24 mouse cellular contexts compared by ENCODE assay signal in the genomic region with DNA sequence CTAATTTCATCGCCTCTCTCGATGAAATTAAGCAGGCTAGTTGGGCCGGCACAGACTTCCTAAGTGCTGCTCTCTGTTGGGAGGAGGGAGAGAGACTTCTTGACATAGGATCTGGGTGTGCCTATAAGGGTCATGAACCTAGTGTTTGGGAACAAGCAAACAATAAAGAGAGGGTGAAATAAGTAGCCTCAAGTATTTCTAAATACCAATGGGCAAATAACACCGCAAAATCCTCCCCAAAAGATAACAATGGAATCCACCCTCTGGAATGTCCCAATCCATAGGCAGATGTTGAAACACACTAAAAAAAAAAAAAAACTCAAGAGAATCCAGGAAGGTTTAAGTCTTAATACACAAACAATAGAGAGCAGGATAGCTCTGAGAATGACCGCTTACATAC.
"Had no signal": no experiment of that assay in that cellular context is flagged by ENCODE, and none has a peak within 500 bp of the region (broad histone marks: within the 10 kb centered on the region; RNA-seq: fewer than 3 reads in every experiment).

No protein-coding gene starts in this region.

- H3K9ac ChIP-seq: heart, embryonic 12.5 days; hindbrain, embryonic 12.5 days; hindbrain, embryonic 14.5 days; intestine, embryonic 15.5 days; limb, embryonic 12.5 days had no signal

- H3K36me3 ChIP-seq: heart, embryonic 10.5 days; heart, embryonic 12.5 days; hindbrain, embryonic 10.5 days; hindbrain, embryonic 12.5 days; intestine, embryonic 15.5 days; limb, embryonic 10.5 days; limb, embryonic 12.5 days had no signal

- H3K4me1 ChIP-seq: hindbrain, embryonic 10.5 days; hindbrain, embryonic 12.5 days; intestine, embryonic 15.5 days; limb, embryonic 10.5 days; limb, embryonic 12.5 days had no signal

- H3K27me3 ChIP-seq: heart, embryonic 12.5 days; hindbrain, embryonic 12.5 days; intestine, embryonic 15.5 days; limb, embryonic 12.5 days had no signal

- ATAC-seq: hindbrain, embryonic 16.5 days; inflammation-experienced regulatory T-cells, adult 6 months; intestine, embryonic 15.5 days; intestine, postnatal 0 days had no signal

- H3K9me3 ChIP-seq: heart, embryonic 10.5 days; heart, embryonic 12.5 days; hindbrain, embryonic 10.5 days; hindbrain, embryonic 12.5 days; intestine, embryonic 15.5 days; limb, embryonic 10.5 days; limb, embryonic 12.5 days had no signal

- H3K4me2 ChIP-seq: heart, embryonic 12.5 days; hindbrain, embryonic 12.5 days; hindbrain, embryonic 14.5 days; intestine, embryonic 15.5 days; limb, embryonic 12.5 days had no signal

- H3K27ac ChIP-seq: gastrocnemius, adult 2 months; heart, embryonic 10.5 days; hindbrain, embryonic 10.5 days; hindbrain, embryonic 12.5 days; hindbrain, embryonic 14.5 days; intestine, embryonic 15.5 days; layer of hippocampus, adult 2 months; left cerebral cortex, adult 2 months; limb, embryonic 10.5 days; limb, embryonic 12.5 days had no signal

- DNase-seq: gastrocnemius, postnatal 10 days; gastrocnemius, postnatal 25 days; heart, adult 18-20 months; heart, postnatal 10 days; heart, postnatal 4 days; kidney, adult 18-20 months; kidney, adult 8-10 months; kidney, postnatal 10 days; kidney, postnatal 25 days; kidney, postnatal 4 days had no signal

- H3K4me3 ChIP-seq: gastrocnemius, adult 2 months; heart, embryonic 10.5 days; heart, embryonic 12.5 days; hindbrain, embryonic 10.5 days; hindbrain, embryonic 12.5 days; intestine, embryonic 15.5 days; layer of hippocampus, adult 2 months; left cerebral cortex, adult 2 months; limb, embryonic 10.5 days; limb, embryonic 12.5 days had no signal
